Mouse (Mus musculus) embryonic facial prominence, embryonic 15.5 days (tissue): ENCODE data around the gene Mfap2. TPM values are rescaled to one million over a fixed set of nuclear protein-coding genes. Genes with fewer than 3 reads are reported as not detected.
A peak's percentile ranks its signal among the peaks of the same experiment; 100 is the strongest.

Source experiments
- ATAC-seq: fragments of 200-750 bp; cut with Nextera tagmentation; 2 replicates; pipeline ENCODE4 v1.8.0; 2017; ENCODE audit warnings: low read depth, moderate TSS enrichment; ENCODE audit not compliant: insufficient number of reproducible peaks, low FRiP score, low TSS enrichment
- H3K27ac ChIP-seq: fragments of 300-500 bp; sonication (generic); replicated peaks from 2 replicates; pipeline ENCODE4 v1.5.1; 2015; ENCODE audit warnings: mild to moderate bottlenecking, inconsistent platforms
- H3K27me3 ChIP-seq: fragments of 300-500 bp; sonication (generic); 2 replicates; pipeline ENCODE4 v1.6.1; 2015; ENCODE audit warnings: inconsistent platforms
- H3K36me3 ChIP-seq: fragments of 300-500 bp; sonication (generic); 2 replicates; pipeline ENCODE4 v1.6.1; 2015; ENCODE audit warnings: mild to moderate bottlenecking, inconsistent platforms
- H3K4me1 ChIP-seq: fragments of 300-500 bp; sonication (generic); 2 replicates; pipeline ENCODE4 v1.6.1; 2015; ENCODE audit warnings: inconsistent platforms
- H3K4me2 ChIP-seq: fragments of 300-500 bp; sonication (generic); replicated peaks from 2 replicates; pipeline ENCODE4 v1.6.1; 2015; ENCODE audit warnings: mild to moderate bottlenecking, inconsistent platforms
- H3K4me3 ChIP-seq: fragments of 300-500 bp; sonication (generic); replicated peaks from 2 replicates; pipeline ENCODE4 v1.5.1; 2015; ENCODE audit warnings: mild to moderate bottlenecking, inconsistent platforms
- H3K9ac ChIP-seq: fragments of 300-500 bp; sonication (generic); 2 replicates; pipeline ENCODE4 v1.6.1; 2015; ENCODE audit warnings: inconsistent platforms
- H3K9me3 ChIP-seq: fragments of 300-500 bp; sonication (generic); replicated peaks from 2 replicates; pipeline ENCODE4 v1.6.1; 2016; ENCODE audit warnings: inconsistent platforms
- WGBS: fragments of 180-500 bp; shearing (Covaris S2); methylation state at CpG from one replicate; pipeline ENCODE4 v1.1.7; 2015; 5-methylcytosine and 5-hydroxymethylcytosine counted together
- polyA plus RNA-seq: library from polyadenylated mRNA; unstranded; fragments of >200 nt; fragmentation: Nextera tagmentation; extraction: Ambion mirVana; gene quantifications from 2 replicates; pipeline ENCODE4 v1.2.1, GENCODE M21; 2015

The Mfap2 gene
- polyA plus RNA-seq, 1 experiment from 2014 or later: 969 TPM

- H3K4me3 ChIP-seq: no peak overlapping the region
- H3K27ac ChIP-seq: no peak overlapping the region
- H3K9me3 ChIP-seq: no peaks in the 10 kb centered on the region
- 90% methylated on average over 7 of the region's 7 CpGs for WGBS
- no peak overlapping the region for H3K4me2 ChIP-seq
- no peak overlapping the region for H3K9ac ChIP-seq
- ATAC-seq: no peak
- 0 out of 2 replicates have a peak, but pooled peaks cover 8% of the 10 kb centered on the region for H3K4me1 ChIP-seq
- H3K36me3 ChIP-seq: peaks cover 97% of the 10 kb centered on the region
- no peaks in the 10 kb centered on the region for H3K27me3 ChIP-seq
Observed at GRCm38 (mm10) chr4:140975356-140975755, 34.9 kb upstream of the Mfap2 start.

DNA sequence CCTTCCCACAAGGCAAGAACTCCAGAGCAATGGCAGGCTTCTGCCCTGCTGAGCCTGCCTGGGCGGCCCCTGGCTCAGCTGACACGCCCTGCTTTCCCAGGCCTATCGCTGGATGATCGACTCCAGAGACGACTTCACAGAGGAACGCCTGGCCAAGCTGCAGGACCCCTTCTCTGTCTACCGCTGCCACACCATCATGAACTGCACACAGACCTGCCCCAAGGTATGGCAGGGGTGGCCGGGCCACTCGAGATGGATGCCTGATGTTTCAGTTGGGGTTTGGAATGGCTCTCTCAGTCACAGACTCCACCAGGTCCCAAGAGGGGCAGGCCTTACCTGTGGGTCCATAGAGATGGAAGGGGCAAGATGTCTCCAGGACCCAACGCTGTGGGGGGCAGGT lies 32.9 kb upstream of the Mfap2 start:
- H3K9ac ChIP-seq: no peak overlapping the region
- 0 out of 2 replicates have a peak, but pooled peaks cover 5% of the 10 kb centered on the region for H3K9me3 ChIP-seq
- WGBS: 71% methylated on average over 10 of the region's 10 CpGs
- no peak overlapping the region; the same call in 1 of the 2 replicates for H3K27ac ChIP-seq
- no peak overlapping the region for H3K4me3 ChIP-seq
- H3K27me3 ChIP-seq: no peaks in the 10 kb centered on the region
- ATAC-seq: no peak
- no peak overlapping the region for H3K4me2 ChIP-seq
- H3K36me3 ChIP-seq: peaks cover 80% of the 10 kb centered on the region
- H3K4me1 ChIP-seq: 0 out of 2 replicates have a peak, but pooled peaks cover 8% of the 10 kb centered on the region

- peaks cover 12% of the 10 kb centered on the region for H3K4me1 ChIP-seq
- 82% methylated on average over 14 of the region's 14 CpGs for WGBS
- H3K27me3 ChIP-seq: no peaks in the 10 kb centered on the region
- peaks cover 72% of the 10 kb centered on the region for H3K36me3 ChIP-seq
- H3K9me3 ChIP-seq: 0 out of 2 replicates have a peak, but pooled peaks cover 5% of the 10 kb centered on the region
- ATAC-seq: no peak
- no peak overlapping the region; the same call in 1 of the 2 replicates for H3K27ac ChIP-seq
- H3K4me3 ChIP-seq: no peak overlapping the region
- no peak overlapping the region for H3K9ac ChIP-seq
- no peak overlapping the region; the same call in 1 of the 2 replicates for H3K4me2 ChIP-seq
Observed at GRCm38 (mm10) chr4:140977886-140978692, 32.1 kb upstream of the Mfap2 start.

GRCm38 (mm10) chr4:140981605-140982004 lies 28.6 kb upstream of the Mfap2 start:
- Histone ChIP-seq H3K36me3 (peaks cover 38% of the 10 kb centered on the region), H3K4me3 (no peak overlapping the region), H3K4me1 (peaks cover 33% of the 10 kb centered on the region), H3K4me2 (no peak overlapping the region), H3K9me3 (0 out of 2 replicates have a peak, but pooled peaks cover 5% of the 10 kb centered on the region), H3K27me3 (no peaks in the 10 kb centered on the region), H3K9ac (no peak overlapping the region), H3K27ac (no peak overlapping the region)
- ATAC-seq: no peak
- 85% methylated on average over 2 of the region's 2 CpGs for WGBS

GRCm38 (mm10) chr4:140982808-140983207 lies 27.4 kb upstream of the Mfap2 start:
- peak overlapping the region; percentile 82 for H3K27ac ChIP-seq
- H3K4me1 ChIP-seq: peaks cover 34% of the 10 kb centered on the region
- no peak overlapping the region for H3K4me3 ChIP-seq
- ATAC-seq: no peak
- H3K27me3 ChIP-seq: no peaks in the 10 kb centered on the region
- no peak overlapping the region for H3K4me2 ChIP-seq
- 34% methylated on average over 4 of the region's 4 CpGs for WGBS
- H3K9ac ChIP-seq: no peak overlapping the region
- H3K36me3 ChIP-seq: peaks cover 27% of the 10 kb centered on the region
- H3K9me3 ChIP-seq: 0 out of 2 replicates have a peak, but pooled peaks cover 5% of the 10 kb centered on the region

- H3K4me2 ChIP-seq: no peak overlapping the region; the same call in 1 of the 2 replicates
- H3K27me3 ChIP-seq: no peaks in the 10 kb centered on the region
- ATAC-seq: peak; percentile 48
- peaks cover 41% of the 10 kb centered on the region for H3K4me1 ChIP-seq
- H3K4me3 ChIP-seq: no peak overlapping the region
- H3K9me3 ChIP-seq: 0 out of 2 replicates have a peak, but pooled peaks cover 5% of the 10 kb centered on the region
- peaks cover 20% of the 10 kb centered on the region for H3K36me3 ChIP-seq
- 9% methylated on average over 9 of the region's 9 CpGs for WGBS
- no peak overlapping the region for H3K9ac ChIP-seq
- peak overlapping the region; percentile 82 for H3K27ac ChIP-seq
Observed at GRCm38 (mm10) chr4:140983442-140983841, 26.8 kb upstream of the Mfap2 start.

GRCm38 (mm10) chr4:140984544-140984943 lies 25.7 kb upstream of the Mfap2 start:
- no peaks in the 10 kb centered on the region for H3K27me3 ChIP-seq
- H3K4me3 ChIP-seq: no peak overlapping the region
- no peak for ATAC-seq
- WGBS: 74% methylated on average over 6 of the region's 6 CpGs
- peaks cover 48% of the 10 kb centered on the region for H3K4me1 ChIP-seq
- H3K4me2 ChIP-seq: no peak overlapping the region
- H3K27ac ChIP-seq: no peak overlapping the region
- no peak overlapping the region for H3K9ac ChIP-seq
- H3K9me3 ChIP-seq: 0 out of 2 replicates have a peak, but pooled peaks cover 5% of the 10 kb centered on the region
- peaks cover 9% of the 10 kb centered on the region for H3K36me3 ChIP-seq

GRCm38 (mm10) chr4:140986024-140986710 lies 24.1 kb upstream of the Mfap2 start:
- H3K27me3 ChIP-seq: no peaks in the 10 kb centered on the region
- peaks cover 55% of the 10 kb centered on the region for H3K4me1 ChIP-seq
- H3K9me3 ChIP-seq: 0 out of 2 replicates have a peak, but pooled peaks cover 5% of the 10 kb centered on the region
- H3K27ac ChIP-seq: no peak overlapping the region
- ATAC-seq: no peak
- peak overlapping the region; percentile 76 for H3K4me2 ChIP-seq
- 0 out of 2 replicates have a peak overlapping the region, but pooled peaks have one; percentile 65 for H3K9ac ChIP-seq
- no peaks in the 10 kb centered on the region for H3K36me3 ChIP-seq
- WGBS: 22% methylated on average over 15 of the region's 15 CpGs
- peak overlapping the region; percentile 85 for H3K4me3 ChIP-seq

- under 1% methylated on average over 52 of the region's 58 CpGs for WGBS
- Histone ChIP-seq H3K27ac (peak within 1 kb of the TSS; percentile 0; the same call in 1 of the 2 replicates), H3K36me3 (no peaks in the 10 kb centered on the region), H3K9me3 (no peaks in the 10 kb centered on the region), H3K9ac (peak within 1 kb of the TSS; percentile 65), H3K4me2 (peak within 1 kb of the TSS; percentile 76), H3K4me3 (peak within 1 kb of the TSS; percentile 85), H3K4me1 (peaks cover 55% of the 10 kb centered on the region), H3K27me3 (no peaks in the 10 kb centered on the region)
- peak; percentile 82 for ATAC-seq
Observed at GRCm38 (mm10) chr4:140986711-140987395, 23.4 kb upstream of the Mfap2 start, which contains the start of gene Atp13a2. Atp13a2 (plus strand) TSS chr4:140986873.

- peak overlapping the region; percentile 65 for H3K9ac ChIP-seq
- H3K27me3 ChIP-seq: no peaks in the 10 kb centered on the region
- H3K9me3 ChIP-seq: no peaks in the 10 kb centered on the region
- H3K4me1 ChIP-seq: peaks cover 55% of the 10 kb centered on the region
- no peak for ATAC-seq
- H3K36me3 ChIP-seq: peaks cover 6% of the 10 kb centered on the region
- 30% methylated on average over 7 of the region's 7 CpGs for WGBS
- peak overlapping the region; percentile 76 for H3K4me2 ChIP-seq
- peak overlapping the region; percentile 0; the same call in 1 of the 2 replicates for H3K27ac ChIP-seq
- peak overlapping the region; percentile 85 for H3K4me3 ChIP-seq
Observed at GRCm38 (mm10) chr4:140987476-140987875, 22.7 kb upstream of the Mfap2 start.
